Mouse (Mus musculus): ENCODE data around the gene Gramd4. TPM values are rescaled to one million over a fixed set of nuclear protein-coding genes. Genes with fewer than 3 reads are reported as not detected.

The Gramd4 gene
- polyA plus RNA-seq, 1 experiment from 2014 or later = 15.1 TPM

DNA sequence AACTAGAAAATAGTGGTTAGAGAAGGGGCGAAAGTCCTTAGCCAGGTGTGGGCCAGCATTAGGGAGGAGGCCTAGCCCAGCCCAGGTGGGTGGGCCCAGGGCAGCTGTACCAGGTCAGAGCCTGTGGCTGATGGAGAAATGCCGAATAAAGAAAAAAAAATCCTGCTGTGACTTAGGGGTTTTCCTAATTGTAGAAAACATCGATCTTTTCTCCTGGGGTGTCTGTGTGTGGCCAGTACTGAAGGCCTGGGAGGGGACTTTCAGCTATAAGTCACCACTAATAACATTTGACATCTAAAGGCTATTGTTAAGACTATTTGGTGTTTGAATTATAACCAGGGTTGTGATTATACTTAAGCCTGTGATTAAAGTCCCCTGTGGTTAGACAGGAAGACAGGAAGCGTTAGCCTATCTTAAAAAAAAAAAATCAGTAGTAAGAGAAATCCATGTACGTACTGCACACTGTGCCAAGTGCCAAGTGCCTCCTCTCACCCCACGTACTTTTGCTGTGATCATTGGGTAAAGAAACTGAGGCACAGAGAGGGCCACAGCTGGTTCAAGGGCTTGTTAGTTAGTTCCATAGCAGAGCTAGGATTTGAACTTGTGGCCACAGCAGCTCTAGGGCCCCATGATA lies 4.5 kb downstream of the Gramd4 start:
- Histone ChIP-seq H3K27ac (peak overlapping the region; percentile 92), H3K4me1 (peaks cover 94% of the 10 kb centered on the region), H3K27me3 (replicated peaks) (no peaks in the 10 kb centered on the region), H3K9ac (peak overlapping the region; percentile 43), H3K4me2 (peak overlapping the region; percentile 97), H3K9me3 (replicated peaks) (no peaks in the 10 kb centered on the region), H3K4me3 (0 out of 2 replicates have a peak overlapping the region, but pooled peaks have one; percentile 6), H3K36me3 (peaks cover 5% of the 10 kb centered on the region)
- 65% methylated on average over 6 of the region's 6 CpGs for WGBS (ENCODE audit: insufficient replicate concordance)
- no peak for ATAC-seq

DNA sequence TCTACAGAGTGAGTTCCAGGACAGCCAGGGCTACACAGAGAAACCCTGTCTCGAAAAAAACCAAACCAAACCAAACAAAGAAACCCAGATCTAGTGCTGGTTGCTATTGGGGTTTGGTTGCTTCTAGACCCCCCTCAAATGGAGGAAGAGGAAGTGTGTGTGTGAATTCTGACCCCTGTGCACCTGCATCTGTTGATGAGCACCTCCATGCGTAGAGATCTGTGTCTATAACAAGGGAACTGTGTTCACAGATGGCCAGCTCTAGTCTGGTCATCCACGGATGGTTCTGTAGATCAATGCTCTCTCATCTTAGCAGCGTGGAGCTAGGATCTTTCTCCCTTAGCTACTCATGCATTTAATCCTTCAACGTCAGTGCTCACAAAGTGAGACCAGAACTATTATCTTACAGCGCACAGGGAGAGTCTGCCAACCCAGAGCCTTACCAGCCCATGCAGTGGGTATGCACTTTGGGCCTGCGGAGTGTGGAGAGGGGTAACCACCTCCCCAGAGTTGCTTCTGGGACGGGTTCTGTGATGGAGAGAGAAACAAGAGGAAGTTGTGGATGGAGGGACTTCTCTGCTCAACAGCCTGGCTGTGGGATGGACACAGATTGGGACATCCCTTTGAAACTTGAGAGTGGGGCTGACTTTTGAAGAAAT lies 6.8 kb downstream of the Gramd4 start:
- peak overlapping the region; percentile 19 for H3K4me3 ChIP-seq
- peaks cover 5% of the 10 kb centered on the region for H3K36me3 ChIP-seq
- H3K9me3 ChIP-seq (replicated peaks) = no peaks in the 10 kb centered on the region
- H3K4me2 ChIP-seq = peak overlapping the region; percentile 65
- 62% methylated on average over 8 of the region's 8 CpGs for WGBS (ENCODE audit: insufficient replicate concordance)
- peaks cover 99% of the 10 kb centered on the region for H3K4me1 ChIP-seq
- H3K9ac ChIP-seq = peak overlapping the region; percentile 59
- H3K27me3 ChIP-seq (replicated peaks) = no peaks in the 10 kb centered on the region
- ATAC-seq = peak; percentile 50
- H3K27ac ChIP-seq = peak overlapping the region; percentile 89

DNA sequence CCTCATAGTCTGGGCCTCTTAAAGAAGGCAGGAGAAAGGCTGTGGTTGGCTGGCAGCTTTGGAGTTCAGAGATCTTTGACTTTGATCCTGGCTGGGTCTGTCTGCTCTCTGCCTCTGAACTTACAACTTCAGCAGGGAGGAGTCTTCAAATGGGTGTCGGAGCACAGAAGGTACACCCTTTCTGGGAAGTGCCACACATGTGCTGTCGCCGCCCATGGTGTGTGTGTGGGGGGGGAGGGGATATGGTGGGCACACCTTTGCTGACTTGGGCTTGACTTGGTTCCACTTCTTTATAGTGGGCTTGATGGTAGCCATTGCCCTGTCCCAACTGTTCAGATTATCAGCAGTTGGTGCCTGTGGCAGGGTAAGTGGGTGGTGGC lies 7.3 kb downstream of the Gramd4 start:
- peak overlapping the region; percentile 65 for H3K4me2 ChIP-seq
- no peaks in the 10 kb centered on the region for H3K9me3 ChIP-seq (replicated peaks)
- peak overlapping the region; percentile 89 for H3K27ac ChIP-seq
- no peaks in the 10 kb centered on the region for H3K27me3 ChIP-seq (replicated peaks)
- peak; percentile 86 for ATAC-seq
- H3K4me1 ChIP-seq = peaks cover 99% of the 10 kb centered on the region
- peaks cover 5% of the 10 kb centered on the region for H3K36me3 ChIP-seq
- peak overlapping the region; percentile 59 for H3K9ac ChIP-seq
- WGBS (ENCODE audit: insufficient replicate concordance) = 31% methylated on average over 3 of the region's 3 CpGs
- peak overlapping the region; percentile 19 for H3K4me3 ChIP-seq

DNA sequence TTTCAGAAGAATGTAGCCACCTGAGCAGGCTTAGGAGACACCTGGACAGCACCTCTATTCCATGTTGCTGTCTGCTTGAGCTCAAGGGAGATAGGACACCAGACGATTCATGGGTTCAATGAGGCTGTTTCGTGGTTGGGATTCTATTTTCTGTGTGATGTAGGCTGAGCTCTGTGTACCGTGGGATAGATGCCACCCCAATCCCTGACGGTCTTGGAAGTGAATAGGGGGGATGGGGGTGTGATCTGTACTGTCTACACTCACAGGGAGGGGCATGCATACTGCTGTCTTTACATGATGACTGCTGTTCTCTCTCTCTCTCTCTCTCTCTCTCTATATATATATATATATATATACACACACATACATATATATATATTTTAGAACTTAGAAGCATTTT lies 7.9 kb downstream of the Gramd4 start:
- H3K4me1 ChIP-seq = peaks cover 99% of the 10 kb centered on the region
- peak overlapping the region; percentile 65 for H3K4me2 ChIP-seq
- H3K27ac ChIP-seq = peak overlapping the region; percentile 89
- H3K9ac ChIP-seq = peak overlapping the region; percentile 59
- H3K36me3 ChIP-seq = peaks cover 5% of the 10 kb centered on the region
- no peak for ATAC-seq
- H3K27me3 ChIP-seq (replicated peaks) = no peaks in the 10 kb centered on the region
- WGBS (ENCODE audit: insufficient replicate concordance) = 72% methylated on average over 4 of the region's 4 CpGs
- no peaks in the 10 kb centered on the region for H3K9me3 ChIP-seq (replicated peaks)
- 0 out of 2 replicates have a peak overlapping the region, but pooled peaks have one; percentile 19 for H3K4me3 ChIP-seq

DNA sequence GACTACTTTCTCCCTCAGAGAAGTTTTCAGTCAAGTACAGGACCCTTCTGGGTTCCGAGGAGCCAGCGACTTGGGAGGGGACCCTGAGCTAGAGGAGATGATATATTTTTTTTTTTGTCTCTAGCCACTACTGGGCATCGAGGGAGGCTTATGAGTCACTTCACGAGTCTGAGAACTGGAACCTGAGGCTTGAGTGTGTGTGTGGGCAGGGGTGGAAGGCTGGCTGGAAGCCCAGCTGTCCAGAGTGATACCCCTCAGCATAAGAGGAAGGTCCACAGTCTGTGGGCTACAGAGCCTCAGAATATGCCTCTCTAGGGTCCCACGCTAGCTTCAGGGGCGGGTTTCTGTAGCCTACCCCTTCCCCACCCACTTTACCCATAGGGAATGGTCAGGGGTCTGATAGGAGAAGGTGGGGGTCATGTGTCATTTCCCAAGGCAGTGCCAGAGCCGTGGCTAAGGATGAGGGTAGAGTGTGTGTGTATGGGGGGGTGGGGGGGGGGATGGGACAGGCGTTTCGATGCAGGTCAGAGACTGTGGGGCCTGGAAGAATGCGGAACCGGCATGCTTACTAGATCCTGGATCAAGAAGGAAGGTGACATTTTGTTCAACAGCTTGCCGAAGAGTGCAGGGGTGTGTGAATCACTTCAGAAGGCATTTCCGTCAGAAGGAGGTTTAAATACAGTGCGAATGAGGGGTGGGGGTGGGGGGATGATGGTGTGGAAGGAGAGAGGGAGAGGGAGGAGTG lies 9.5 kb downstream of the Gramd4 start:
- ATAC-seq = no peak
- Histone ChIP-seq H3K4me3 (no peak overlapping the region), H3K27me3 (replicated peaks) (no peaks in the 10 kb centered on the region), H3K27ac (peak overlapping the region; percentile 67), H3K9ac (no peak overlapping the region), H3K4me1 (peaks cover 99% of the 10 kb centered on the region), H3K36me3 (peaks cover 5% of the 10 kb centered on the region), H3K9me3 (replicated peaks) (no peaks in the 10 kb centered on the region), H3K4me2 (peak overlapping the region; percentile 21; the same call in 1 of the 2 replicates)
- WGBS (ENCODE audit: insufficient replicate concordance) = 44% methylated on average over 14 of the region's 14 CpGs

DNA sequence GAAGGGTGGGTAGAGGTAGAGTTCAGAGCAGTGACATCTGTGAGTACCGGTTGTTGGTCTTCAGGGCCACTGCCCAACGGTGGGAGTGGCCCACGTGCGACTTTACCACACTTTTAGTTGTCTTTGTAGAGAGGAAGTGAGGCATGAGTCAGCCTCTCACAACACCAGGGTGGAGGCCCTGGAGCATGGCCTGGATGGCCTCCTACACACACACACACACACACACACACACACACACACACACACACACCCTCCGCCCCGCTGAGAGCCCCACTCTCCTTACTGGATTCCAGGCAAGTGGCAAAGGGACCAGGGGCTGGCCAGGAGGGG lies 10.1 kb downstream of the Gramd4 start:
- Histone ChIP-seq H3K36me3 (peaks cover 5% of the 10 kb centered on the region), H3K27ac (peak overlapping the region; percentile 67), H3K4me1 (peaks cover 97% of the 10 kb centered on the region), H3K4me3 (no peak overlapping the region), H3K9me3 (replicated peaks) (no peaks in the 10 kb centered on the region), H3K27me3 (replicated peaks) (no peaks in the 10 kb centered on the region), H3K4me2 (peak overlapping the region; percentile 21; the same call in 1 of the 2 replicates), H3K9ac (no peak overlapping the region)
- ATAC-seq = no peak
- whole genome bisulfite sequencing (ENCODE audit: insufficient replicate concordance) = 21% methylated on average over 6 of the region's 6 CpGs

DNA sequence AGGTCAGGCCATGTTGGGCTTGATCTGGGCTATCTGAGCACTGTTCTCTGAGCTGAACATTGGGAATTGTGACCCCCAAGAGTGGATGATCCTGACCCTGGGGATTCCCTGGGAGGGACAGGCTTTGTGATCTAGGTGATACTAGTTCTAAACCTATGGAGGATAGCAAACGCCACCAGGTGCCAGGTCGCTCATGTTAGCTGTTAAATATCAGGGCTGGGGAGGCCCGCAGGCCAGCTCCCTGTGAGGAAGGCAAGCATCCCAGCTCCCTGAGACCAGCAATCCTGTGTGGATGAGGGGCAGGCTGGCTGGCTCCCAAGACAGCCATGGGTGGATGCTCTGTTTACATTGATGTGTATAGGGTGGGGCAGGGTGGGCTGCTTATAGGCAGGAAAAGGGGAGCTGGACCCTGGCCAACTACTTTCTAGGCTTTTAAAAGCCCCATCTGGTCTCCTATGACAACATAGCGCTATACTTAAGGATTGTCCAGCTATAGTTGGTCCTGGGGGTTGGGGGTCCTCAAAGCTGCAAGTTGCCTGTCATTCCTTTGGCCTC lies 10.5 kb downstream of the Gramd4 start:
- ATAC-seq = no peak
- 0 out of 2 replicates have a peak overlapping the region, but pooled peaks have one; percentile 14 for H3K9ac ChIP-seq
- H3K4me1 ChIP-seq = peaks cover 92% of the 10 kb centered on the region
- H3K27me3 ChIP-seq (replicated peaks) = no peaks in the 10 kb centered on the region
- H3K36me3 ChIP-seq = peaks cover 5% of the 10 kb centered on the region
- peak overlapping the region; percentile 21; the same call in 1 of the 2 replicates for H3K4me2 ChIP-seq
- no peaks in the 10 kb centered on the region for H3K9me3 ChIP-seq (replicated peaks)
- H3K4me3 ChIP-seq = no peak overlapping the region
- H3K27ac ChIP-seq = peak overlapping the region; percentile 67; the same call in 1 of the 2 replicates
- 84% methylated on average over 4 of the region's 4 CpGs for WGBS (ENCODE audit: insufficient replicate concordance)

DNA sequence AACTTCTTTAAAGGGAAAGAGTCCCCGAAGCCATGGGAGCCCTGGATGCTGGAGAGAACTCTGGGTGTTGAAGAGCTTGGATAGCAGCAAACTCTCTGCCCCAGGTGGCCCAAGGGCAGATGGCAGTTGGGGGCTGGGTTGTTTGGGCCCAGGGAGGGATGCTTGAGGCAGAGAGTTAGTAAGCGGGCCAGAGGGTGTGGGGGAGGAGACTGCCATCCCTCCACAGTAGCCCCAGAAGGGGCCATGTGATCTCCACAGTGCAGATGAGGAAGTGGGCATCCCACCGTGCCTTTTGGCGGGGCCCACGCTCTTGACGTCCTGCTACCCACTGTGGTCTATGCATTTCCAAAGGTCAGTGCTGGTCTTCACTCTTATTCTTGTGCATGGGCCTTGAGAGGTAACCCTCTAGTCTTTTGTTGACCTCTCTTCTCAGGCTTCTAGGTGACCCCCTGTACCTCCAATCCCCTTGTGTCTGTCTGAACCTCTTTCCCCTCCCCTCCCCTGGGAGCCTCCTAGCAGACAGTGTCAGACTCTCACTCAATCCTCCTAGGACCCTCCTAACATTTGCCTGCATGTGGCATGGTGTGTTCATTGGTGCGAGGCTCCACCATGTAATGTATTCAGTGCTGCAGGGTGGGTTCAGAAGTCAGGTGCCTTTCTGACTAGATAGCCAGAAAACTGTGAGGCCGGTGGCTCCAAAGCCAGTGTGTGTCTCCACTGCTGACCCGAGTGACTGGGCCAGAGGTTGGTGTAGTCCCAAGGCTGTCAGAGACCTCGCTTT lies 11.7 kb downstream of the Gramd4 start:
- H3K4me1 ChIP-seq = peaks cover 80% of the 10 kb centered on the region
- 0 out of 2 replicates have a peak overlapping the region, but pooled peaks have one; percentile 45 for H3K27ac ChIP-seq
- peaks cover 5% of the 10 kb centered on the region for H3K36me3 ChIP-seq
- no peak overlapping the region for H3K4me3 ChIP-seq
- no peak for ATAC-seq
- H3K9me3 ChIP-seq (replicated peaks) = no peaks in the 10 kb centered on the region
- WGBS (ENCODE audit: insufficient replicate concordance) = 64% methylated on average over 10 of the region's 10 CpGs
- no peaks in the 10 kb centered on the region for H3K27me3 ChIP-seq (replicated peaks)
- H3K9ac ChIP-seq = no peak overlapping the region
- H3K4me2 ChIP-seq = no peak overlapping the region

DNA sequence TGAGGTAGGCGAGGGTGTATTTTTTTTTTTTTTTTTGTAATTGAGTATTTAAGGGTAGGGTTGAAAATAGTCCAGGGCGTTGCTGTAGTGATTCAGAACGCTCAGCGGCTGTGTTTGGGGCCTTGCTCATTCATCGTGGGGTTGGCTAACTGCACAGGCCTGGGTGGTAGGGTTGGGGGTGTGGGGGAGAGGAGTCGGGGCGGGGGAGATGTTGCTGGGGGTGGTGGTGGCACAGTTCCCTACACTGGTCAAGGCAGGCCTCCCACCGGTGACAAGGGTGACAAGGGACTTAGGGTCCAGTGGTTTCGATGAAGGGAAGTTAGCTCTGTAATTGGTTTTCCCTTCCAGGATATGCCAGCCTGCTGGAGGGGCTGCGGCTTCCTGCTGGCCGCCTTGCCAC lies 12.9 kb downstream of the Gramd4 start:
- no peak for ATAC-seq
- H3K27me3 ChIP-seq (replicated peaks) = no peaks in the 10 kb centered on the region
- no peaks in the 10 kb centered on the region for H3K9me3 ChIP-seq (replicated peaks)
- H3K9ac ChIP-seq = 0 out of 2 replicates have a peak overlapping the region, but pooled peaks have one; percentile 6
- WGBS (ENCODE audit: insufficient replicate concordance) = 42% methylated on average over 11 of the region's 11 CpGs
- peak overlapping the region; percentile 26; the same call in 1 of the 2 replicates for H3K4me2 ChIP-seq
- no peak overlapping the region for H3K4me3 ChIP-seq
- H3K27ac ChIP-seq = peak overlapping the region; percentile 59
- peaks cover 10% of the 10 kb centered on the region for H3K36me3 ChIP-seq
- H3K4me1 ChIP-seq = peaks cover 69% of the 10 kb centered on the region

DNA sequence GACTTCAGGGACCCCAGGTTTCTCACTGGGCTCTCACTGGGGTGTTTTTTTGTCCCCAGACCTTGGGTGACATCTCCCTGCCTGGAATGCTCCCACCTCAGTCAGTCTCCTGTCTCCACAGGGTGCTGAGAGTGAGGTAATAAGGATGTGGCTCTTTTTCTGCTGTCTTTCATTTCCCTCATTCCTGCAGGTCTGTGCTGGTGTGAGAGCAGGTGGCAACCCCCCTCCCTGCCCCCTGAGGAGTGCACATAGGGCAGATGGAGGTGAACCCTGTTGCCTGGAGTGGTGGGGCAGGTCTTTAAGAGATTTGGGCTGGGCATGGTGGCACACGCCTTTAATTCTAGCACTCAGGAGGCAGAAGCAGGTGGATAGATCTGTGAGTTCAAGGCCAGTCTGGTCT lies 13.7 kb downstream of the Gramd4 start:
- 0 out of 2 replicates have a peak overlapping the region, but pooled peaks have one; percentile 3 for H3K9ac ChIP-seq
- H3K4me2 ChIP-seq = no peak overlapping the region
- no peak for ATAC-seq
- H3K4me3 ChIP-seq = no peak overlapping the region
- H3K36me3 ChIP-seq = peaks cover 8% of the 10 kb centered on the region
- no peaks in the 10 kb centered on the region for H3K9me3 ChIP-seq (replicated peaks)
- H3K27me3 ChIP-seq (replicated peaks) = no peaks in the 10 kb centered on the region
- H3K4me1 ChIP-seq = peaks cover 69% of the 10 kb centered on the region
- WGBS (ENCODE audit: insufficient replicate concordance) = 80% methylated on average over 1 of the region's 1 CpGs
- peak overlapping the region; percentile 33; the same call in 1 of the 2 replicates for H3K27ac ChIP-seq

Data from liver, embryonic 12.5 days (tissue).